In the genomic region with DNA sequence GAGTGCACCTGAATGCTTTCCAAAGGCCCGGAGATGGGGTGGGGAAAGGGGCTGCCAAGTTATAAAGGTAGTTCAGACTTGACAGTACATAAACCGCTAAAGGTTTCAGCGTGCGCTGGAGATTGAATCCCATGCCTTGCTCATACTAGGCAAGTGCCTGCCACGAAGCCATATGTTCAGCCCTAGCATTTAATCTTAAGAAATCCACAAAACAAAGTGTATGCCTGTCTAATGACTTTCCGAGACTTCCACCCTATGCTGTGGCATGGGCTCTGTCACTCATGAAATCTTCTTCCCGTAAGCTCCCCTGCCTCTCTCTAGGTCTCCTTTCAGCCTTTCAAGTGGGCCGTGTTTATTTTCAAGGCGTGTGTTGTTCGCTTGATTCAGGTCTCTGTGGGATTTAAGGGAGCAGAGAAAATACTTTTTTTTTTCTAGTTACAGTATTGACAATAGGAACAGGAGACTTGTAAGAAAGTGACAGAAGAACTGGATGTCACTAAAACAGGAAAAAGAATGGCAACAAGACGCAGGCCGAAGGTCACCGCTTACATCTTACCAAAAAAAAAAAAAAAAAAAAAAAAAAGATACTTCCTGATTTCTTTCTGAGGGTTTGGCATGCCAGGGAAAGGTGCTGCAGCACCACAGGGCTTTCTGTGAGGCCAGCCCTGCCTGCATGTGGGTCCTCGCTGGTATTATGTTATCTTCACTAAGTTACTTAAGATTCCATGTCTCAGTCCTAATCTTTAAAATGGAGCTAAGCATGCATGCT, we compare ENCODE assay signal across 11 mouse cellular contexts. TPM values are rescaled to one million over a fixed set of nuclear protein-coding genes. Genes with fewer than 3 reads are reported as not detected.
DNase-seq lines count a peak whose midpoint lies in the region; ATAC-seq and TF ChIP-seq lines count a peak whose summit lies in the region.
"Had no signal": no experiment of that assay in that cellular context is flagged by ENCODE, and none has a peak within 500 bp of the region (broad histone marks: within the 10 kb centered on the region; RNA-seq: fewer than 3 reads in every experiment).

No protein-coding gene starts in this region.

- no peaks in the 10 kb centered on the region for H3K9me3 ChIP-seq in heart, embryonic 11.5 days (replicated peaks; ENCODE audit: control insufficient read depth, low read length)
- H3K9me3 ChIP-seq in liver, embryonic 15.5 days (replicated peaks), result no peaks in the 10 kb centered on the region
- H3K9me3 ChIP-seq: embryonic facial prominence, embryonic 15.5 days had no signal

- H3K9ac ChIP-seq in heart, embryonic 11.5 days (ENCODE audit: low read depth, low read length), result no peak overlapping the region
- no peak overlapping the region for H3K9ac ChIP-seq in liver, embryonic 15.5 days
- H3K9ac ChIP-seq: embryonic facial prominence, embryonic 15.5 days had no signal

- no peak for TF ChIP-seq POLR2A in spleen, adult 2 months (IDR thresholded peaks at IDR 0.05; ENCODE audit: low read depth, low read length)

- no peaks in the 10 kb centered on the region for H3K36me3 ChIP-seq in heart, embryonic 11.5 days (ENCODE audit: control insufficient read depth, insufficient read depth, low read length)
- H3K36me3 ChIP-seq in spleen, adult 2 months (ENCODE audit: control insufficient read depth, insufficient read depth, low read length), result no peaks in the 10 kb centered on the region
- H3K36me3 ChIP-seq in liver, embryonic 15.5 days (replicated peaks), result no peaks in the 10 kb centered on the region
- H3K36me3 ChIP-seq: embryonic facial prominence, embryonic 15.5 days had no signal

- H3K4me2 ChIP-seq in heart, embryonic 11.5 days, result peak overlapping the region; percentile 43; the same call in 1 of the 2 replicates
- peak overlapping the region; percentile 83 for H3K4me2 ChIP-seq in liver, embryonic 15.5 days

- H3K4me3 ChIP-seq in heart, embryonic 11.5 days (ENCODE audit: low read depth, low read length), result no peak overlapping the region
- H3K4me3 ChIP-seq in spleen, adult 2 months (ENCODE audit: extremely low read depth, insufficient read depth, insufficient read length), result no peak overlapping the region
- no peak overlapping the region for H3K4me3 ChIP-seq in liver, embryonic 15.5 days (replicated peaks)
- H3K4me3 ChIP-seq: embryonic facial prominence, embryonic 15.5 days; myocyte had no signal

- no peak for TF ChIP-seq CTCF in spleen, adult 2 months (IDR thresholded peaks at IDR 0.05; ENCODE audit: extremely low read depth, insufficient read depth, insufficient read length, insufficient replicate concordance)

- WGBS in heart, embryonic 11.5 days (ENCODE audit: insufficient replicate concordance), result 49% methylated on average over 14 of the region's 14 CpGs
- WGBS in spleen, adult 2 months, result 65% methylated on average over 14 of the region's 14 CpGs
- 47% methylated on average over 14 of the region's 14 CpGs for WGBS in liver, embryonic 15.5 days (ENCODE audit: insufficient replicate concordance)

- H3K27ac ChIP-seq in heart, embryonic 11.5 days (ENCODE audit: low read depth, low read length), result peak overlapping the region; percentile 47; the same call in 1 of the 2 replicates
- peak overlapping the region; percentile 21; the same call in 1 of the 2 replicates for H3K27ac ChIP-seq in spleen, adult 2 months (ENCODE audit: insufficient read depth, low read length)
- H3K27ac ChIP-seq in liver, embryonic 15.5 days (replicated peaks), result peak overlapping the region; percentile 24; the same call in 1 of the 2 replicates

- ATAC-seq in heart, embryonic 11.5 days (replicated peaks; ENCODE audit: insufficient number of reproducible peaks, low FRiP score, low TSS enrichment), result no peak
- ATAC-seq in liver, embryonic 15.5 days (ENCODE audit: insufficient read depth), result no peak

- H3K4me1 ChIP-seq in heart, embryonic 11.5 days (ENCODE audit: control insufficient read depth, insufficient read depth, low read length), result peaks cover 61% of the 10 kb centered on the region
- H3K4me1 ChIP-seq in spleen, adult 2 months (ENCODE audit: control insufficient read depth, insufficient read depth, insufficient read length), result no peaks in the 10 kb centered on the region; the same call in 1 of the 2 replicates
- peaks cover 62% of the 10 kb centered on the region for H3K4me1 ChIP-seq in liver, embryonic 15.5 days (replicated peaks)

- DNase-seq in heart, postnatal 25 days (ENCODE audit: low spot score), result no peak
- DNase-seq in spleen, adult 2 months (ENCODE audit: low read depth in 1 of 2, low spot score in 2 of 2), result no peak
- DNase-seq in spleen, adult 12 weeks (ENCODE audit: low spot score), result no peak
- no peak for DNase-seq in adrenal gland, adult 18-20 months (ENCODE audit: low spot score in 2 of 2)
- DNase-seq in frontal cortex, adult 2 months (ENCODE audit: extremely low spot score in 1 of 2, low spot score in 1 of 2), result no peak
- no peak for DNase-seq in kidney, postnatal 14 days
- DNase-seq: kidney, postnatal 25 days had no signal

- intact Hi-C loops in heart, postnatal 25 days (cut with DNase I), result no loop called here

- no peaks in the 10 kb centered on the region for H3K27me3 ChIP-seq in heart, embryonic 11.5 days (ENCODE audit: control insufficient read depth, insufficient read depth, low read length)
- H3K27me3 ChIP-seq in spleen, adult 2 months (ENCODE audit: control insufficient read depth, insufficient read depth, low read length), result peaks cover 12% of the 10 kb centered on the region
- H3K27me3 ChIP-seq in liver, embryonic 15.5 days, result peaks cover 37% of the 10 kb centered on the region
- H3K27me3 ChIP-seq: embryonic facial prominence, embryonic 15.5 days had no signal

RNA-seq across cellular contexts. Expression of a gene that starts 3.0 kb away (rescaled TPM):
- 20.2 and 28.7 TPM in 2 replicates for polyA plus RNA-seq in heart, embryonic 11.5 days (2014; fragmentation: Nextera tagmentation; extraction: Ambion mirVana)
- total RNA-seq in heart, postnatal 25 days (2021), result 10 to 100 TPM; 17.1 to 18.9 TPM
- polyA plus RNA-seq in spleen, adult 2 months (2012; rRNA removed), result 10.7 and 11.4 TPM in 2 replicates
- 3.8 and 4.4 TPM in 2 replicates for polyA plus RNA-seq in liver, embryonic 15.5 days (2015; fragmentation: Nextera tagmentation; extraction: Ambion mirVana)
- 10 to 100 TPM; 41.3 to 72.6 TPM for total RNA-seq in adrenal gland, adult 18-20 months (2021)
- 157 and 166 TPM in 2 replicates for polyA plus RNA-seq in frontal cortex, adult 2 months (2012; rRNA removed)

RNA-seq across cellular contexts. Expression of a gene that starts 30.1 kb away (rescaled TPM):
- 242 TPM in 2 replicates for polyA plus RNA-seq in heart, embryonic 11.5 days (2014; fragmentation: Nextera tagmentation; extraction: Ambion mirVana)
- 10 to 100 TPM; 52.5 to 53.8 TPM for total RNA-seq in heart, postnatal 25 days (2021)
- 21.3 and 22.4 TPM in 2 replicates for polyA plus RNA-seq in spleen, adult 2 months (2012; rRNA removed)
- polyA plus RNA-seq in liver, embryonic 15.5 days (2015; fragmentation: Nextera tagmentation; extraction: Ambion mirVana), result 151 and 152 TPM in 2 replicates
- total RNA-seq in adrenal gland, adult 18-20 months (2021), result 10 to 100 TPM; 79.4 to 84.3 TPM
- polyA plus RNA-seq in frontal cortex, adult 2 months (2012; rRNA removed), result 98.0 and 117 TPM in 2 replicates
